Mouse (Mus musculus) spleen, adult 2 months (tissue): ENCODE measurements around the gene St6gal1.

Experiments
- CTCF ChIP-seq: fragments of 200-500 bp; IDR thresholded peaks from 2 replicates; pipeline ENCODE4 v1.5.1; 2011; ENCODE audit warnings: mild to moderate bottlenecking, inconsistent platforms; ENCODE audit not compliant: insufficient read depth, insufficient read length, insufficient replicate concordance; ENCODE audit errors: extremely low read depth
- POLR2A ChIP-seq: fragments of 200-500 bp; IDR thresholded peaks from 2 replicates; pipeline ENCODE4 v1.6.1; 2011; ENCODE audit warnings: low read depth, low read length, inconsistent platforms

DNA sequence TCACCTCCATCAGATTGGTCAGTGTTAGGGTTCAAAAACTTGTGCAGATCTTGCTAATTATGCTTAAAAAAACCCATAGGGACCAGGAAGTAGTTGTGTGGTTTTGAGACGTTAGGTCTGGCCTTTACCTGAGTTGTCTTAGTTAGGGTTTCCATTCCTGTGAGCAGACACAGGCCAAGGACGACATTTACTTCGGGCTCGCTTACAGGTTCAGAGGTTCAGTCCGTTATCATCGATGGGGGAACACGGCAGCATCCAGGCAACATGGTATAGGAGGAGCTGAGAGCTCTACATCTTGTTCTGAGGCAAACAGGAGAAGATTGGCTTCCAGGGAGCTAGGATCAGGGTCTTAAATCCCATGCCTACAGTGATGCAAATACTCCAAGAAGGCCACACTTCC, 102.7 kb downstream of the St6gal1 start:
- TF ChIP-seq CTCF = no peak
- TF ChIP-seq POLR2A = no peak
